Mouse (Mus musculus) MEL (cell line): ENCODE measurements at regions not wholly inside any gene's neighbourhood (a gene's known extent, or its start where the extent isn't known, plus 50 kb on each side); places are given as distances from the start of the nearest gene placed in this dataset.
A peak's percentile ranks its signal among the peaks of the same experiment; 100 is the strongest.

Experiments used
- DNase-seq: peaks from one replicate; pipeline ENCODE4 v3.0.0; 2011; ENCODE audit warnings: low read depth, low spot score
- H3K27ac ChIP-seq: 2 replicates; pipeline ENCODE4 v1.5.1; 2012; ENCODE audit warnings: low read depth, mild to moderate bottlenecking, control low read depth, low read length, moderate library complexity; ENCODE audit not compliant: control insufficient read depth
- H3K27me3 ChIP-seq, 2 experiments: fragments of 150-350 bp in 1 of 2; sonication (generic) in 1 of 2; 2 replicates each; pipeline ENCODE4 v1.6.1; 2012; ENCODE audit warnings: low read length in 2 of 2, mild to moderate bottlenecking in 2 of 2, improper control_type of control experiment in 1 of 2, moderate library complexity in 1 of 2; ENCODE audit not compliant: insufficient read depth in 2 of 2, control insufficient read depth in 1 of 2
- H3K36me3 ChIP-seq, 2 experiments: 2 replicates each; pipeline ENCODE4 v1.6.1; 2012 to 2014; ENCODE audit warnings: low read length in 2 of 2, improper control_type of control experiment in 1 of 2, inconsistent platforms in 1 of 2, mild to moderate bottlenecking in 1 of 2; ENCODE audit not compliant: insufficient read depth in 2 of 2, control insufficient read depth in 1 of 2
- H3K4me1 ChIP-seq, 2 experiments: fragments of 150-350 bp in 1 of 2; sonication (generic) in 1 of 2; 2 replicates each; pipeline ENCODE4 v1.6.1; 2012; ENCODE audit warnings: low read length in 2 of 2, improper control_type of control experiment in 1 of 2, mild to moderate bottlenecking in 1 of 2; ENCODE audit not compliant: insufficient read depth in 2 of 2, control insufficient read depth in 1 of 2
- H3K4me3 ChIP-seq, 2 experiments: fragments of 150-350 bp in 1 of 2; sonication (generic) in 1 of 2; 2 replicates each; pipeline ENCODE4 v1.5.1; 2012; ENCODE audit warnings: low read depth in 2 of 2, low read length in 2 of 2, mild to moderate bottlenecking in 2 of 2, moderate library complexity in 2 of 2, control low read depth in 1 of 2, improper control_type of control experiment in 1 of 2; ENCODE audit not compliant: control insufficient read depth in 1 of 2, insufficient read depth in 1 of 2
- H3K79me2 ChIP-seq: 2 replicates; pipeline ENCODE4 v1.6.1; 2012; ENCODE audit warnings: mild to moderate bottlenecking, low read length, moderate library complexity; ENCODE audit not compliant: control insufficient read depth, poor library complexity, insufficient read depth
- H3K9ac ChIP-seq: 2 replicates; pipeline ENCODE4 v1.6.1; 2012; ENCODE audit warnings: low read depth, mild to moderate bottlenecking, control low read depth, low read length, moderate library complexity; ENCODE audit not compliant: control insufficient read depth, poor library complexity, severe bottlenecking
- H3K9me3 ChIP-seq: fragments of 150-350 bp; sonication (generic); replicated peaks from 2 replicates; pipeline ENCODE4 v1.6.1; 2012; ENCODE audit warnings: mild to moderate bottlenecking, low read length, improper control_type of control experiment, moderate library complexity; ENCODE audit not compliant: insufficient read depth
- CHD2 ChIP-seq: IDR thresholded peaks from 2 replicates; pipeline ENCODE4 v1.6.1; 2011; ENCODE audit warnings: low read length, improper control_type of control experiment
- EP300 ChIP-seq, 2 experiments: IDR thresholded peaks; 2 replicates each; pipeline ENCODE4 v1.6.1; 2011; ENCODE audit warnings: improper control_type of control experiment in 2 of 2, low read length in 2 of 2, low read depth in 1 of 2, mild to moderate bottlenecking in 1 of 2
- GATA1 ChIP-seq: IDR thresholded peaks from 2 replicates; pipeline ENCODE4 v1.6.1; 2011; ENCODE audit warnings: low read depth, low read length, improper control_type of control experiment
- HCFC1 ChIP-seq: IDR thresholded peaks from 2 replicates; pipeline ENCODE4 v1.6.1; 2012; ENCODE audit warnings: low read depth, mild to moderate bottlenecking, inconsistent platforms, low read length, improper control_type of control experiment, moderate library complexity
- KAT2A ChIP-seq: conservative IDR thresholded peaks from 2 replicates; pipeline ENCODE4 v1.6.1; 2012; ENCODE audit warnings: low read depth, low read length, improper control_type of control experiment, inconsistent platforms
- MAZ ChIP-seq: IDR thresholded peaks from 2 replicates; pipeline ENCODE4 v1.6.1; 2012; ENCODE audit warnings: low read depth, mild to moderate bottlenecking, inconsistent platforms, low read length, improper control_type of control experiment
- NELFE ChIP-seq: IDR thresholded peaks from 2 replicates; pipeline ENCODE4 v1.6.1; 2011; ENCODE audit warnings: low read depth, low read length, improper control_type of control experiment
- NRF1 ChIP-seq: IDR thresholded peaks from 2 replicates; pipeline ENCODE4 v1.6.1; 2014; ENCODE audit warnings: low read depth, mild to moderate bottlenecking, inconsistent platforms, low read length, improper control_type of control experiment, moderate library complexity; ENCODE audit not compliant: poor library complexity, insufficient read depth, severe bottlenecking
- SIN3A ChIP-seq: IDR thresholded peaks from 2 replicates; pipeline ENCODE4 v1.6.1; 2012; ENCODE audit warnings: low read length, improper control_type of control experiment, inconsistent platforms
- TCF12 ChIP-seq: IDR thresholded peaks from 2 replicates; pipeline ENCODE4 v1.6.1; 2014; ENCODE audit warnings: low read depth, mild to moderate bottlenecking, inconsistent platforms, low read length, improper control_type of control experiment, moderate library complexity
- UBTF ChIP-seq: IDR thresholded peaks from 2 replicates; pipeline ENCODE4 v1.6.1; 2012; ENCODE audit warnings: low read depth, mild to moderate bottlenecking, inconsistent platforms, low read length, improper control_type of control experiment, moderate library complexity, borderline replicate concordance; ENCODE audit not compliant: insufficient read depth

- TF ChIP-seq KAT2A (no peak), GATA1 (peak; percentile 35; the same call in 1 of the 2 replicates), SIN3A (no peak), MAZ (no peak), UBTF (no peak), CHD2 (no peak), NELFE (no peak), NRF1 (no peak), TCF12 (peak; percentile 57; the same call in 1 of the 2 replicates), HCFC1 (no peak), EP300 (IDR thresholded peaks at IDR 0.05; ENCODE audit: low read depth in 1 of 2, low read length in 2 of 2) (peak in 1 of 2 experiments; percentile 57; a peak in 2 of 4 replicates)
- TF ChIP-seq, all 39 proteins: peak for 3
- no peaks in the 10 kb centered on the region for H3K27me3 ChIP-seq
- no peaks in the 10 kb centered on the region for H3K9me3 ChIP-seq
- no peaks in the 10 kb centered on the region for H3K36me3 ChIP-seq
- H3K9ac ChIP-seq = no peak overlapping the region
- DNase-seq = no peak
- no peak overlapping the region for H3K27ac ChIP-seq
- H3K4me3 ChIP-seq = no peak overlapping the region
- H3K4me1 ChIP-seq = no peaks in the 10 kb centered on the region; a peak in 1 of 4 replicates
- H3K79me2 ChIP-seq = no peaks in the 10 kb centered on the region
Measured at GRCm38 (mm10) chr17:59746106-59746505, 732.9 kb upstream of the Nudt12 start.
